Mouse (Mus musculus) lung, adult 18-20 months (tissue): Measurements from ENCODE around the gene 1810009A15Rik.
"Not testable (repeated sequence)": the region's sequence is repeated elsewhere in the genome, so short reads cannot be mapped to it uniquely, and the experiment has no call there.

ENCODE experiments used
- DNase-seq, 2 experiments: peaks; one replicate each; pipeline ENCODE4 v3.0.0; 2022; ENCODE audit warnings: mixed read lengths in 2 of 2

1810009A15Rik gene

GRCm38 (mm10) chr19:8888511-8889385 lies at the start of gene 1810009A15Rik, which contains the start of gene Gm49416:
Gene 1810009A15Rik (plus strand): TSS chr19:8888853.
Gene Gm49416 (plus strand): TSS chr19:8888926.
- DNase-seq = peak; percentile 95 to 96

- no peak for DNase-seq
Observed at GRCm38 (mm10) chr19:8839103-8839907, 49.3 kb upstream of the 1810009A15Rik start, which contains the start of gene Gng3. Gene Gng3 (minus strand): TSS chr19:8839194.

- peak; percentile 84 to 86 for DNase-seq
Observed at GRCm38 (mm10) chr19:8839908-8840791, 48.5 kb upstream of the 1810009A15Rik start.

GRCm38 (mm10) chr19:8841012-8841411 lies 47.6 kb upstream of the 1810009A15Rik start:
- no peak for DNase-seq

- peak; percentile 55 to 67 for DNase-seq
Observed at GRCm38 (mm10) chr19:8842961-8843360, 45.7 kb upstream of the 1810009A15Rik start.

GRCm38 (mm10) chr19:8844371-8845129 lies 44.1 kb upstream of the 1810009A15Rik start:
- peak; percentile 72 to 82 for DNase-seq

GRCm38 (mm10) chr19:8848356-8848755 lies 40.3 kb upstream of the 1810009A15Rik start:
- DNase-seq = no peak

- DNase-seq = no peak
Observed at GRCm38 (mm10) chr19:8850402-8850901, 38.2 kb upstream of the 1810009A15Rik start, which contains the start of gene Lrrn4cl. Gene Lrrn4cl (plus strand): TSS chr19:8850768.

- peak; percentile 49 to 72 for DNase-seq
Observed at GRCm38 (mm10) chr19:8851639-8852038, 37.0 kb upstream of the 1810009A15Rik start.

- DNase-seq = peak in 1 of 2 experiments; percentile 44
Observed at GRCm38 (mm10) chr19:8852236-8852928, 36.3 kb upstream of the 1810009A15Rik start.

GRCm38 (mm10) chr19:8853117-8853516 lies 35.5 kb upstream of the 1810009A15Rik start:
- no peak for DNase-seq

GRCm38 (mm10) chr19:8857689-8858088 lies 31.0 kb upstream of the 1810009A15Rik start:
- peak; percentile 47 to 62 for DNase-seq

GRCm38 (mm10) chr19:8859018-8859417 lies 29.6 kb upstream of the 1810009A15Rik start:
- DNase-seq = peak in 1 of 2 experiments; percentile 34

- DNase-seq = no peak
Observed at GRCm38 (mm10) chr19:8864265-8864664, 24.4 kb upstream of the 1810009A15Rik start.

- not testable (repeated sequence) for DNase-seq
Observed at GRCm38 (mm10) chr19:8870381-8870780, 18.3 kb upstream of the 1810009A15Rik start.

GRCm38 (mm10) chr19:8870838-8871237 lies 17.8 kb upstream of the 1810009A15Rik start:
- no peak for DNase-seq

- DNase-seq = peak; percentile 99
Observed at GRCm38 (mm10) chr19:8871267-8872186, 17.1 kb upstream of the 1810009A15Rik start, which contains the start of gene Ubxn1. Gene Ubxn1 (plus strand): TSS chr19:8871496.

GRCm38 (mm10) chr19:8872266-8872840 lies 16.3 kb upstream of the 1810009A15Rik start:
- DNase-seq = no peak

- no peak for DNase-seq
Observed at GRCm38 (mm10) chr19:8875031-8875430, 13.6 kb upstream of the 1810009A15Rik start.
